Mouse (Mus musculus): ENCODE measurements around the gene Vax2.

Vax2 gene

GRCm38 (mm10) chr6:83750171-83750684, 39.2 kb downstream of the Vax2 start:
- no peak for ATAC-seq (ENCODE audit: insufficient number of reproducible peaks, low FRiP score, low TSS enrichment)

GRCm38 (mm10) chr6:83756051-83756450, 45.0 kb downstream of the Vax2 start:
- ATAC-seq (ENCODE audit: insufficient number of reproducible peaks, low FRiP score, low TSS enrichment), result no peak

- ATAC-seq (ENCODE audit: insufficient number of reproducible peaks, low FRiP score, low TSS enrichment), result no peak
These were observed 51.3 kb downstream of the Vax2 start, which contains the start of gene Ankrd53 for GRCm38 (mm10) chr6:83762344-83762743. Gene Ankrd53, plus strand, starts transcription at chr6:83762644.

GRCm38 (mm10) chr6:83762880-83763431, 51.9 kb downstream of the Vax2 start:
- no peak for ATAC-seq (ENCODE audit: insufficient number of reproducible peaks, low FRiP score, low TSS enrichment)

GRCm38 (mm10) chr6:83766982-83767381, 55.9 kb downstream of the Vax2 start:
- ATAC-seq (ENCODE audit: insufficient number of reproducible peaks, low FRiP score, low TSS enrichment), result no peak

GRCm38 (mm10) chr6:83768485-83768884, 57.4 kb downstream of the Vax2 start:
- ATAC-seq (ENCODE audit: insufficient number of reproducible peaks, low FRiP score, low TSS enrichment), result no peak

GRCm38 (mm10) chr6:83774126-83774525, 63.1 kb downstream of the Vax2 start:
- ATAC-seq (ENCODE audit: insufficient number of reproducible peaks, low FRiP score, low TSS enrichment), result no peak

GRCm38 (mm10) chr6:83774781-83775563, 63.9 kb downstream of the Vax2 start:
- ATAC-seq (ENCODE audit: insufficient number of reproducible peaks, low FRiP score, low TSS enrichment), result no peak; the same call in 1 of the 2 replicates

GRCm38 (mm10) chr6:83775638-83776293, 64.7 kb downstream of the Vax2 start, which contains the start of gene Tex261:
Gene Tex261, minus strand, starts transcription at chr6:83775813.
- ATAC-seq (ENCODE audit: insufficient number of reproducible peaks, low FRiP score, low TSS enrichment), result peak; percentile 92

GRCm38 (mm10) chr6:83778306-83778705, 67.2 kb downstream of the Vax2 start:
- ATAC-seq (ENCODE audit: insufficient number of reproducible peaks, low FRiP score, low TSS enrichment), result no peak

GRCm38 (mm10) chr6:83779026-83779425, 68.0 kb downstream of the Vax2 start:
- ATAC-seq (ENCODE audit: insufficient number of reproducible peaks, low FRiP score, low TSS enrichment), result no peak

GRCm38 (mm10) chr6:83786426-83786825, 75.4 kb downstream of the Vax2 start:
- ATAC-seq (ENCODE audit: insufficient number of reproducible peaks, low FRiP score, low TSS enrichment), result no peak

Data from cerebellum, adult (tissue).